Mouse (Mus musculus) central nervous system, embryonic 11.5 days (tissue): Measurements from ENCODE around the gene Mthfsl. TPM values are rescaled to one million over a fixed set of nuclear protein-coding genes. Genes with fewer than 3 reads are reported as not detected.

Experiments
- polyA plus RNA-seq: library from polyadenylated mRNA; depleted of rRNA; stranded (reverse); fragments of >200 nt; gene quantifications from 2 replicates; pipeline ENCODE4 v1.2.3, GENCODE M21; 2012; rRNA removed

Mthfsl gene
- 13.4 and 21.6 TPM in 2 replicates for polyA plus RNA-seq

DNA sequence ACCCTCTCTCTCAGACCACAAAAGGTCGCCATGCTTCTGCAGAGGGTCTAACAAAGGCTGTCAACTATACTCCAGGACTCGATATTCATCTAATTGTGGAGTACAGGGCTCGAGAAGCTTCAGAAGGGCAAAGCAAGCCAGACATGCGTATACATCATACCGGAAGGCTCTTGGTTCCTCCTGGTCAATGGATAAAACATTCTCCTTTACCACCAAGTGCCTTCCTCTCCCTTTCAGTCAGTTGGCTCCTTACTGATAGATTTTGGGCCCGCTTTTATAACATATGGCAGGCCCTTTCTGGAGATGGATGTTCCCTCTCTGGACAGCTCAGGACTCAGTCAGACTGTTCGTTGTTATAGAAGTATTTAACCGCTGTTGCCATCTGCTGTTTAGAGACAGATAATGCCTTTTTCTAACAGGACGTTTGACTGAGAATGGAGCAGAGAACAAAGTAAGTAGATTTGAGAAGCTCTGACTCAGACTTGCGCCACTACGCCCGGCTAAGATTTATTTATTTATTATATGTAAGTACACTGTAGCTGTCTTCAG, at the start of gene Mthfsl:
Gene Mthfsl (minus strand): TSS at position 308 of the 549 bp plus-strand sequence.

DNA sequence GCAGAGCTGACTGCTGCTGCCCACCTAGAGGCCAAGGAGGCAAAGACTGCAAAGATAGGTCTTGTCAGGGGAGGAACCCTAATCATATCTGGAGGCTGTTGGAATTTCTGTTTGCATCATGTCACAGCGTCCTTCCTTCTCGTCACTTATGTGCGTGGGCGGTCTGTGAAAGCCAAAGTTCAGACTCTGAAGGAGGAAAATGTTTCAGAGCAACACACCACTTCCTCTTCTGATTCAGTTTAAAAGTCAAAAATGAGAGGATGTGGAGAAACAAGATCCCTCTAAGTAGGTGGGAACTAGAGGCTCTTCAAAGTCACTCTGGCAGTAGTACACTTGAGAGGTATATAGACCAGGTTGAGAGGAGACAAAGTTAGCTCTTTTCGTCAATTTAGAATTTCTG, 11.6 kb upstream of the Mthfsl start, which contains the start of gene Bcl2a1d:
Gene Bcl2a1d (minus strand): TSS at position 187 of the 400 bp plus-strand sequence.

Other genes with a start within 250 kb of the Mthfsl start
- gene Syncrip, start 237.7 kb downstream of the Mthfsl start, polyA plus RNA-seq, result 91.8 and 110 TPM in 2 replicates
- gene Zfp949, start 172.3 kb downstream of the Mthfsl start, polyA plus RNA-seq, result 9.9 and 10.8 TPM in 2 replicates
- gene Trim43a, start 139.4 kb downstream of the Mthfsl start, polyA plus RNA-seq, result 0.04 TPM in 1 of 2 replicates, not detected in the other
- gene Bcl2a1d, start 11.6 kb upstream of the Mthfsl start, polyA plus RNA-seq, result 0.11 TPM in 1 of 2 replicates, not detected in the other
- not detected in 2 replicates for gene Trim43c, start 118.9 kb upstream of the Mthfsl start, polyA plus RNA-seq
- 0.20 TPM in 1 of 2 replicates, not detected in the other for gene Bcl2a1a, start 236.6 kb upstream of the Mthfsl start, polyA plus RNA-seq